Mouse (Mus musculus): ENCODE data around the gene Nhsl1. TPM values are rescaled to one million over a fixed set of nuclear protein-coding genes. Genes with fewer than 3 reads are reported as not detected.

Nhsl1 gene
- polyA plus RNA-seq (2015; fragmentation: Nextera tagmentation; extraction: Ambion mirVana) = 13.1 and 13.3 TPM in 2 replicates

- Histone ChIP-seq H3K36me3 (no peaks in the 10 kb centered on the region), H3K9ac (replicated peaks) (peak within 1 kb of the TSS; percentile 70), H3K4me1 (peaks cover 12% of the 10 kb centered on the region), H3K27me3 (replicated peaks) (no peaks in the 10 kb centered on the region; the same call in 1 of the 2 replicates), H3K9me3 (replicated peaks) (no peaks in the 10 kb centered on the region), H3K4me3 (replicated peaks) (peak within 1 kb of the TSS; percentile 82), H3K4me2 (peak within 1 kb of the TSS; percentile 99), H3K27ac (replicated peaks) (peak within 1 kb of the TSS; percentile 58)
- WGBS = under 1% methylated on average over 63 of the region's 63 CpGs
- ATAC-seq (ENCODE audit: low FRiP score) = peak; percentile 83
Measured at GRCm38 (mm10) chr10:18318916-18319481, at the start of gene Nhsl1. Gene Nhsl1, plus strand, starts transcription at chr10:18318985.

GRCm38 (mm10) chr10:18276090-18276734, 42.6 kb upstream of the Nhsl1 start:
- Histone ChIP-seq H3K4me2 (no peak overlapping the region), H3K4me3 (replicated peaks) (no peak overlapping the region), H3K27me3 (replicated peaks) (no peaks in the 10 kb centered on the region), H3K9me3 (replicated peaks) (no peaks in the 10 kb centered on the region), H3K4me1 (no peaks in the 10 kb centered on the region), H3K36me3 (no peaks in the 10 kb centered on the region), H3K9ac (replicated peaks) (no peak overlapping the region), H3K27ac (replicated peaks) (no peak overlapping the region)
- no peak for ATAC-seq (ENCODE audit: low FRiP score)
- WGBS = 93% methylated on average over 4 of the region's 4 CpGs

- ATAC-seq (ENCODE audit: low FRiP score) = no peak
- 92% methylated on average over 5 of the region's 5 CpGs for WGBS
- Histone ChIP-seq H3K4me2 (no peak overlapping the region), H3K36me3 (no peaks in the 10 kb centered on the region), H3K4me3 (replicated peaks) (no peak overlapping the region), H3K27ac (replicated peaks) (no peak overlapping the region), H3K27me3 (replicated peaks) (no peaks in the 10 kb centered on the region), H3K4me1 (no peaks in the 10 kb centered on the region), H3K9me3 (replicated peaks) (no peaks in the 10 kb centered on the region), H3K9ac (replicated peaks) (no peak overlapping the region)
Measured at GRCm38 (mm10) chr10:18283991-18284390, 34.8 kb upstream of the Nhsl1 start.

GRCm38 (mm10) chr10:18289512-18289911, 29.3 kb upstream of the Nhsl1 start:
- Histone ChIP-seq H3K4me2 (no peak overlapping the region), H3K27ac (replicated peaks) (no peak overlapping the region), H3K4me1 (no peaks in the 10 kb centered on the region), H3K9me3 (replicated peaks) (no peaks in the 10 kb centered on the region), H3K9ac (replicated peaks) (no peak overlapping the region), H3K27me3 (replicated peaks) (no peaks in the 10 kb centered on the region), H3K36me3 (no peaks in the 10 kb centered on the region), H3K4me3 (replicated peaks) (no peak overlapping the region)
- ATAC-seq (ENCODE audit: low FRiP score) = no peak
- WGBS = 70% methylated on average over 1 of the region's 1 CpGs

- no peaks in the 10 kb centered on the region for H3K4me1 ChIP-seq
- no peak overlapping the region for H3K27ac ChIP-seq (replicated peaks)
- no peak overlapping the region for H3K9ac ChIP-seq (replicated peaks)
- H3K27me3 ChIP-seq (replicated peaks) = no peaks in the 10 kb centered on the region
- H3K9me3 ChIP-seq (replicated peaks) = no peaks in the 10 kb centered on the region
- H3K4me2 ChIP-seq = no peak overlapping the region
- no peak overlapping the region for H3K4me3 ChIP-seq (replicated peaks)
- WGBS = 87% methylated on average over 5 of the region's 5 CpGs
- H3K36me3 ChIP-seq = no peaks in the 10 kb centered on the region
- no peak for ATAC-seq (ENCODE audit: low FRiP score)
Measured at GRCm38 (mm10) chr10:18305106-18305505, 13.7 kb upstream of the Nhsl1 start.

GRCm38 (mm10) chr10:18315071-18315470, 3.7 kb upstream of the Nhsl1 start:
- Histone ChIP-seq H3K36me3 (no peaks in the 10 kb centered on the region), H3K27ac (replicated peaks) (no peak overlapping the region), H3K4me2 (no peak overlapping the region), H3K4me1 (peaks cover 12% of the 10 kb centered on the region), H3K9me3 (replicated peaks) (no peaks in the 10 kb centered on the region), H3K27me3 (replicated peaks) (no peaks in the 10 kb centered on the region; the same call in 1 of the 2 replicates), H3K4me3 (replicated peaks) (no peak overlapping the region), H3K9ac (replicated peaks) (no peak overlapping the region)
- ATAC-seq (ENCODE audit: low FRiP score) = no peak
- 92% methylated on average over 1 of the region's 1 CpGs for WGBS

GRCm38 (mm10) chr10:18317521-18317920, 1.3 kb upstream of the Nhsl1 start:
- Histone ChIP-seq H3K4me1 (peaks cover 12% of the 10 kb centered on the region), H3K36me3 (no peaks in the 10 kb centered on the region), H3K9ac (replicated peaks) (no peak overlapping the region), H3K4me2 (peak overlapping the region; percentile 99), H3K27me3 (replicated peaks) (no peaks in the 10 kb centered on the region; the same call in 1 of the 2 replicates), H3K27ac (replicated peaks) (no peak overlapping the region), H3K4me3 (replicated peaks) (peak overlapping the region; percentile 82; the same call in 1 of the 2 replicates), H3K9me3 (replicated peaks) (no peaks in the 10 kb centered on the region)
- ATAC-seq (ENCODE audit: low FRiP score) = no peak
- 47% methylated on average over 10 of the region's 10 CpGs for WGBS

- Histone ChIP-seq H3K9ac (replicated peaks) (peak overlapping the region; percentile 70), H3K27ac (replicated peaks) (peak overlapping the region; percentile 58), H3K4me2 (peak overlapping the region; percentile 99), H3K36me3 (no peaks in the 10 kb centered on the region), H3K9me3 (replicated peaks) (no peaks in the 10 kb centered on the region), H3K4me3 (replicated peaks) (peak overlapping the region; percentile 82), H3K27me3 (replicated peaks) (no peaks in the 10 kb centered on the region; the same call in 1 of the 2 replicates), H3K4me1 (peaks cover 12% of the 10 kb centered on the region)
- ATAC-seq (ENCODE audit: low FRiP score) = peak; percentile 81
- 2% methylated on average over 62 of the region's 89 CpGs for WGBS
Measured at GRCm38 (mm10) chr10:18317961-18318915, 547 bp upstream of the Nhsl1 start.

GRCm38 (mm10) chr10:18319691-18320090, 906 bp downstream of the Nhsl1 start:
- Histone ChIP-seq H3K9ac (replicated peaks) (peak overlapping the region; percentile 70; the same call in 1 of the 2 replicates), H3K4me1 (peaks cover 12% of the 10 kb centered on the region), H3K4me3 (replicated peaks) (peak overlapping the region; percentile 82), H3K27me3 (replicated peaks) (no peaks in the 10 kb centered on the region; the same call in 1 of the 2 replicates), H3K9me3 (replicated peaks) (no peaks in the 10 kb centered on the region), H3K36me3 (no peaks in the 10 kb centered on the region), H3K4me2 (peak overlapping the region; percentile 99), H3K27ac (replicated peaks) (no peak overlapping the region)
- 16% methylated on average over 4 of the region's 4 CpGs for WGBS
- ATAC-seq (ENCODE audit: low FRiP score) = no peak

- no peaks in the 10 kb centered on the region for H3K9me3 ChIP-seq (replicated peaks)
- H3K4me3 ChIP-seq (replicated peaks) = no peak overlapping the region
- H3K27me3 ChIP-seq (replicated peaks) = no peaks in the 10 kb centered on the region; the same call in 1 of the 2 replicates
- no peak for ATAC-seq (ENCODE audit: low FRiP score)
- H3K27ac ChIP-seq (replicated peaks) = no peak overlapping the region
- H3K4me2 ChIP-seq = no peak overlapping the region
- no peaks in the 10 kb centered on the region for H3K36me3 ChIP-seq
- no peak overlapping the region for H3K9ac ChIP-seq (replicated peaks)
- 90% methylated on average over 6 of the region's 6 CpGs for WGBS
- H3K4me1 ChIP-seq = peaks cover 12% of the 10 kb centered on the region
Measured at GRCm38 (mm10) chr10:18321861-18322260, 3.1 kb downstream of the Nhsl1 start.

- ATAC-seq (ENCODE audit: low FRiP score) = no peak
- H3K4me3 ChIP-seq (replicated peaks) = no peak overlapping the region
- no peak overlapping the region for H3K27ac ChIP-seq (replicated peaks)
- H3K9ac ChIP-seq (replicated peaks) = no peak overlapping the region
- no peaks in the 10 kb centered on the region for H3K9me3 ChIP-seq (replicated peaks)
- H3K4me1 ChIP-seq = peaks cover 9% of the 10 kb centered on the region
- no peaks in the 10 kb centered on the region for H3K27me3 ChIP-seq (replicated peaks)
- 39% methylated on average over 4 of the region's 4 CpGs for WGBS
- H3K4me2 ChIP-seq = no peak overlapping the region
- H3K36me3 ChIP-seq = no peaks in the 10 kb centered on the region
Measured at GRCm38 (mm10) chr10:18323701-18324100, 4.9 kb downstream of the Nhsl1 start.

Data from neural tube, embryonic 15.5 days (tissue).